Mouse (Mus musculus) liver, embryonic 13.5 days (tissue): ENCODE measurements around the gene Ado. TPM values are rescaled to one million over a fixed set of nuclear protein-coding genes. Genes with fewer than 3 reads are reported as not detected.

ENCODE experiments used
- ATAC-seq: fragments of 200-750 bp; cut with Nextera tagmentation; 2 replicates; pipeline ENCODE4 v1.8.0; 2017; ENCODE audit warnings: low read depth, mild to moderate bottlenecking, moderate number of reproducible peaks, moderate library complexity
- DNase-seq: peaks from one replicate; pipeline ENCODE4 v3.0.0; 2022
- H3K27ac ChIP-seq: fragments of 300-500 bp; sonication (generic); 2 replicates; pipeline ENCODE4 v1.5.1; 2015; ENCODE audit warnings: moderate library complexity, mild to moderate bottlenecking, inconsistent platforms
- H3K27me3 ChIP-seq: fragments of 300-500 bp; sonication (generic); 2 replicates; pipeline ENCODE4 v1.6.1; 2015; ENCODE audit warnings: mild to moderate bottlenecking, inconsistent platforms
- H3K36me3 ChIP-seq: fragments of 300-500 bp; sonication (generic); 2 replicates; pipeline ENCODE4 v1.6.1; 2015; ENCODE audit warnings: mild to moderate bottlenecking, inconsistent platforms
- H3K4me1 ChIP-seq: fragments of 300-500 bp; sonication (generic); replicated peaks from 2 replicates; pipeline ENCODE4 v1.6.1; 2015; ENCODE audit warnings: inconsistent platforms
- H3K4me2 ChIP-seq: fragments of 300-500 bp; sonication (generic); 2 replicates; pipeline ENCODE4 v1.6.1; 2015; ENCODE audit warnings: inconsistent platforms, mild to moderate bottlenecking, moderate library complexity
- H3K4me3 ChIP-seq: fragments of 300-500 bp; sonication (generic); replicated peaks from 2 replicates; pipeline ENCODE4 v1.5.1; 2015; ENCODE audit warnings: mild to moderate bottlenecking, inconsistent platforms
- H3K9ac ChIP-seq: fragments of 300-500 bp; sonication (generic); 2 replicates; pipeline ENCODE4 v1.6.1; 2015; ENCODE audit warnings: mild to moderate bottlenecking, inconsistent platforms
- H3K9me3 ChIP-seq: fragments of 300-500 bp; sonication (generic); replicated peaks from 2 replicates; pipeline ENCODE4 v1.6.1; 2016; ENCODE audit warnings: inconsistent platforms
- WGBS: fragments of 180-500 bp; shearing (Covaris S2); methylation state at CpG from one replicate; pipeline ENCODE4 v1.1.7; 2015; ENCODE audit not compliant: insufficient replicate concordance; 5-methylcytosine and 5-hydroxymethylcytosine counted together
- polyA plus RNA-seq: library from polyadenylated mRNA; unstranded; fragments of >200 nt; fragmentation: Nextera tagmentation; extraction: Ambion mirVana; gene quantifications from 2 replicates; pipeline ENCODE4 v1.2.1, GENCODE M21; 2015

The Ado gene
- polyA plus RNA-seq, 1 experiment from 2014 or later = 15.9 TPM

DNA sequence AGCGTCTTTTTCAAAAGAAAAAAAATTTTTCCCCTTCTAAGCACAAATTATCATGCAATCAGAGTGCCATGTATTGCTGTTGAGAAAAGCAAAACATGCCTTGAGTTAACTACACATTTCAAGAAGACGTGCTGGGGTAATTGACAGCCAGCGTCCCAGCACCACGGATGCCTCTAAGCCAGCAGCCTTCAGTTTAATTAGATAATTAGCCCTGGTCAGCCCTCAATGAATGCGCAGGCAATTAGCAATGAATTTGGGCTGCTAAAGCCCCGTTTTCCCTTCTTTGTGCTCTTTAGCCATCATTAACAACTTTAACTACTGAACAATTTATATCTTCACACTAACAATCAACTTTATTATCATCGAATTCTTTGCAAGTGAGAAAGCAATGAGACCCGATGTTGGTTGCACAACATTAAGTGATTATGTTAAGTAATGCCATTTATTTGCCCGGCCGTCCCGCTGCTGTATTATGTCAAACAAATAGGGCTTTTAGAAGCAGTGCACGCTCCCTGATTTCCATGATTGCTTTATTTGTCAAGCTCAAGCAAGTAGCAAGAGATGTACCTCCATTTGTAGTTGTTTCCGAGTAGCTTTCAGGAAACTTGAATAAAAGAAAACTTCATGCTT lies 11.1 kb upstream of the Ado start:
- H3K9ac ChIP-seq = no peak overlapping the region
- no peak overlapping the region for H3K4me2 ChIP-seq
- H3K27me3 ChIP-seq = no peaks in the 10 kb centered on the region
- DNase-seq (no peak), ATAC-seq (no peak)
- no peak overlapping the region for H3K27ac ChIP-seq
- H3K36me3 ChIP-seq = no peaks in the 10 kb centered on the region
- no peak overlapping the region for H3K4me3 ChIP-seq
- WGBS = 68% methylated on average over 13 of the region's 13 CpGs
- H3K9me3 ChIP-seq = no peaks in the 10 kb centered on the region
- no peaks in the 10 kb centered on the region for H3K4me1 ChIP-seq

DNA sequence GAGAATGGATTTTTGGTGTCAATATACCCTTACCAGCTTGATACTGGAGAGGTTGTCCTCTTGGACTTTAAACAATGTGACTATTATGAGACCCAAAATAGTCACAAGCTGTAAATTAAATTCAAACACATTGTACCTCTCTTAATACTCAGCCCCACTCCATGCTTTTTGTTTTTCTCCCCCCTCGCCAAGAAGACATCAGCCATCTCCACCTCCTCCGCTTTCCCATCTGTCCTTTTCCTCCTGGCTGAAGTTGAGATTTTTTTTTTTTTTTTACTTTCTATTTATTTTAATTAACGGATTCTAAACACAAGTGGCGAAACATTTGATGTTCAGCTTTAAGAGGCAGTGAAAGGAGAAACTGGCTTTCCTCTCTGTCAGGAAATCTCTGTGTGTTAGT lies 9.3 kb upstream of the Ado start:
- no peaks in the 10 kb centered on the region for H3K4me1 ChIP-seq
- 74% methylated on average over 4 of the region's 4 CpGs for WGBS

DNA sequence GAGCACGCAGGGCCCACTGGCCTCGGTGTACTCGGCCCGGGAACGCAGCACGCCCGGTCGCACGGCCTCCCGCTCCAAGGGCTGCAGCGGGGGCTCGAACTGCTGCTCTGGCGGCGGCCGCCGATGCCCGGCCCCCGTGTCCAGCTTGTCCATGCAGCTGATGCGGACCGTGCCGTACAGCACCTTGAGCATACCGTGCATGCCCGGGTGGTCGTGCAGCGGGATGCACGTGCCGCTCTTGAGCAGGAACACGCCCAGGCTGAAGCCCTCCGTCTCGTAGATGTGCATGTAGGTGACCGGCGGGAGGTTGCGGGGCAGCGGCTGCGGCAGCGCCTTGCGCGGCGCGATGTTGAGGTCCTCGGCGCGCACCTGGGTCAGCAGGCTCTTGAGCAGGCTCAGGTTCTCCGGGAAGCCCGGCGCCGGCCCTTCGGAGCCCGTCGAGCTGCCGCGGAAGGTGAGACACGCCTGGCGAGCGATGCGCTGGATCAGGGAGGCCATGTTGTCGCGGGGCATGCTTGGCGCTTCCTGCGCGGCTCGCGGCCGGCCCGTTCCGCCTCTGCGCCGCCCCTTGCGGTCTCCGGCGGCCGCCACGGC lies 397 bp downstream of the Ado start:
- H3K4me3 ChIP-seq = peak overlapping the region; percentile 86
- peaks cover 34% of the 10 kb centered on the region for H3K4me1 ChIP-seq
- H3K27me3 ChIP-seq = no peaks in the 10 kb centered on the region
- ATAC-seq = peak; percentile 59
- H3K4me2 ChIP-seq = peak overlapping the region; percentile 92
- no peaks in the 10 kb centered on the region for H3K9me3 ChIP-seq
- peaks cover 14% of the 10 kb centered on the region for H3K36me3 ChIP-seq
- peak; percentile 52 for DNase-seq
- under 1% methylated on average over 73 of the region's 73 CpGs for WGBS
- peak overlapping the region; percentile 84 for H3K27ac ChIP-seq
- peak overlapping the region; percentile 91 for H3K9ac ChIP-seq

More for the DNA sequence above, 9.3 kb upstream of the Ado start:
- Histone ChIP-seq H3K9me3 (no peaks in the 10 kb centered on the region), H3K4me2 (no peak overlapping the region), H3K36me3 (no peaks in the 10 kb centered on the region), H3K9ac (no peak overlapping the region), H3K27ac (no peak overlapping the region), H3K4me3 (no peak overlapping the region), H3K27me3 (no peaks in the 10 kb centered on the region)
- ATAC-seq (no peak), DNase-seq (no peak)

DNA sequence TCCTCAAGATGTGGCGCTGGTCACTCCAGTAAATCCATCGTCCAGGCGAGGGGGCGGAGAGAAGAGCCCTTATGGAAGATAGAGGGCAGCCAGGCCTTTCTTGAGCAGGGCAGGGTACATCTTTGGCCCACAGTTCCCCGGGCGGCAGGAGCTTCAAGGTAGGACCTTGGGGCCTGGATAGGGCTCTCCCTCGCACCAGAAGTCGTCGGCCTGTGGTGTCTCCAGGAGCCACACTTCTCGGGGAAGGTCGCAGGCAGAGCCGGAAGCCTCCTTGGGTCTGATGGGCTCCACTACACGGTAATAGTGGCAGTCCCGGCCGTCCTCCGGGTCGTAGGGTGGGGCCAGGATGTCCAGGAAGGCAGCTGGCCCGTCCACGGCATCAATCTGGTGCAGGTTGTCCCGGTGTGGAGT lies 900 bp downstream of the Ado start:
- H3K4me2 ChIP-seq = peak overlapping the region; percentile 92
- under 1% methylated on average over 20 of the region's 20 CpGs for WGBS
- no peaks in the 10 kb centered on the region for H3K27me3 ChIP-seq
- ATAC-seq = peak; percentile 25
- H3K27ac ChIP-seq = peak overlapping the region; percentile 84
- H3K4me1 ChIP-seq = peaks cover 34% of the 10 kb centered on the region
- peak overlapping the region; percentile 86 for H3K4me3 ChIP-seq
- no peaks in the 10 kb centered on the region for H3K9me3 ChIP-seq
- DNase-seq = no peak
- H3K36me3 ChIP-seq = peaks cover 14% of the 10 kb centered on the region
- H3K9ac ChIP-seq = peak overlapping the region; percentile 91

DNA sequence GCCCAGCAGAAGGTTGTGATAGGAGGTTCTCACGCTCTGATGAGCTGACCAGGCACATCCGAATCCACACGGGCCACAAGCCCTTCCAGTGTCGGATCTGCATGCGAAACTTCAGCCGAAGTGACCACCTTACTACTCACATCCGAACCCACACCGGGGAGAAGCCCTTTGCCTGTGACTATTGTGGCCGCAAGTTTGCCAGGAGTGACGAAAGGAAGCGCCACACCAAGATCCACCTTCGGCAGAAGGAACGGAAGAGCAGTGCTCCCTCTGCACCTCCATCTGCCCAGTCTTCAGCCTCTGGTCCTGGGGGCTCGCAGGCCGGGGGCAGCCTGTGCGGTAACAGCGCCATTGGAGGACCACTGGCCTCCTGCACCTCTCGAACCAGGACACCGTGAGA lies 8.2 kb downstream of the Ado start:
- ATAC-seq (no peak), DNase-seq (no peak)
- Histone ChIP-seq H3K27me3 (peaks cover 70% of the 10 kb centered on the region), H3K4me2 (no peak overlapping the region), H3K4me1 (peaks cover 29% of the 10 kb centered on the region), H3K9ac (no peak overlapping the region), H3K27ac (no peak overlapping the region), H3K9me3 (no peaks in the 10 kb centered on the region), H3K36me3 (peaks cover 4% of the 10 kb centered on the region), H3K4me3 (no peak overlapping the region)
- WGBS = 20% methylated on average over 19 of the region's 19 CpGs

DNA sequence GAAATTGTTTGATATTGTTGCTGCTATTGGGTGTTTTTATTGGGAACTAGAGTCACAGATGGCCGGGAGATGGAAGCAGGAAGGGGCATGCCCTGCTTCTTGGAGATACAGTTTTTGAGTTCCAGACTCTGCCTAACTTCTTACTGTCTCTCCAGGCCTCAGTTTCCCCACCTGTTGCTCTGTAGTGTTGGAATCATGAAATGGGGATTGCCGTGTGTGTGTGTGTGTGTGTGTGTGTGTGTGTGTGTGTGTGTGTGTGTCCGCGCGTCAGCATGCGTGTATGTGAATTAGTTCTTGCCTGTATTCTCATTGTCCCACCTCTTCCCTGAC lies 9.4 kb downstream of the Ado start:
- H3K4me3 ChIP-seq = no peak overlapping the region
- DNase-seq (no peak), ATAC-seq (no peak)
- WGBS = 24% methylated on average over 6 of the region's 6 CpGs
- H3K4me2 ChIP-seq = no peak overlapping the region
- H3K27me3 ChIP-seq = peaks cover 82% of the 10 kb centered on the region
- no peaks in the 10 kb centered on the region for H3K9me3 ChIP-seq
- peaks cover under 1% of the 10 kb centered on the region for H3K36me3 ChIP-seq
- peaks cover 37% of the 10 kb centered on the region for H3K4me1 ChIP-seq
- no peak overlapping the region for H3K27ac ChIP-seq
- H3K9ac ChIP-seq = no peak overlapping the region

DNA sequence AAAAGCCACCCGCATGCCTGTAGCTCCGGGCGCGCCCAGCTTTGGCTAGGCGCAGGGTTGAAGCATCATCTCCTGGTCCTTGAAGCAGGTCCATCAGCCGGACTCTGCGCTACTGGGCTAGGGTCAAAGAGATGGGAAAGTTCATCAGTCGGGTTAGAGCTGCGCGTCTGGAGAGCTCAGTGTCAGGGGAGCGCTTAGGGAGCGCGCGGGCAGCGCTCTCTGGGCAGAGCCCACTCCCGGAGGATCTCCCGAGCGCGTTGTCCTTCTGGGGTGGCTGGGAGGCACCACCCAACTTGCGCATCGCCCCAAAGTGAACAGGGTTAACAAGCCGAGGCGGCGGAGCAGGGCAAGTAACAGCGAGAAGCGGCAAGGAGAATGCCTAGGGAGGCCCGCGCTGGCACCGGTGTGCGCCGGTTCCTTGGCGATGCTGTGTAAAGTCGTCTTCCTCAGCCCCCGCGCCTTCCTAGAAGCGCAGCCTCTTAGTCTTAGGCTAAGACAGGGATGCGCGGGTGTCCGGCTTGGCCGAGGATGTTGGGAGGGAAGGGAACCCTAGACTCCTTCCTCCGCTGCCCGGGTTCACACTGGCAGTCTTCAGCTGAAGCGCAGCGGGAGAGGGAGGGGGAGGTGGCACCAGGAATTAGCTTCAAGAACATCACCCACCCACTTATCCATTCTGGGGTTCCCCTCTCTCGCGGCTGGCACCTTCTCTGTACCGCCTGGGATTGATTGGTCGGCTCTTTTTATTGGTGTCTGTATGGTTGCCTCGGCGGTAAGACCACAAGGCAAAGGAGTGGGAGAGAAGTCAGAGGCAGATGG lies 10.0 kb downstream of the Ado start:
- Histone ChIP-seq H3K4me1 (peaks cover 37% of the 10 kb centered on the region), H3K27ac (no peak overlapping the region), H3K27me3 (peaks cover 88% of the 10 kb centered on the region), H3K4me3 (peak overlapping the region; percentile 67), H3K4me2 (peak overlapping the region; percentile 89), H3K36me3 (no peaks in the 10 kb centered on the region), H3K9ac (no peak overlapping the region), H3K9me3 (no peaks in the 10 kb centered on the region)
- WGBS = 3% methylated on average over 50 of the region's 50 CpGs
- ATAC-seq (no peak), DNase-seq (no peak)

DNA sequence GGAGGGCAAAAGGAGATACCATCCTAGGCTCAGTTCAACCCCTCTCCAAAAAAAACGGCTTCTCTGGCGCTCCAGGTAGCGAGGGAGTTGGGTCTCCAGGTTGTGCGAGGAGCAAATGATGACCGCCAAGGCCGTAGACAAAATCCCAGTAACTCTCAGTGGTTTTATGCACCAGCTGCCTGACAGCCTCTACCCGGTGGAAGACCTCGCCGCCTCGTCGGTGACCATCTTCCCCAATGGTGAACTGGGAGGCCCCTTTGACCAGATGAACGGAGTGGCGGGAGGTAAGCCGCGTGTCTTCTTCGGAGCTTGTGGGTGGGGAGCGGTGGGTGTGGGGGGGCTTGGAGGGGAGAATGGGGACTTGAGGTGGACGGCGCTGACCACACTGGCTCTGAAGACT lies 10.6 kb downstream of the Ado start:
- peak overlapping the region; percentile 67 for H3K4me3 ChIP-seq
- H3K36me3 ChIP-seq = no peaks in the 10 kb centered on the region
- peak overlapping the region; percentile 89 for H3K4me2 ChIP-seq
- peaks cover 37% of the 10 kb centered on the region for H3K4me1 ChIP-seq
- H3K9me3 ChIP-seq = no peaks in the 10 kb centered on the region
- DNase-seq (no peak), ATAC-seq (no peak)
- WGBS = 1% methylated on average over 19 of the region's 19 CpGs
- H3K27ac ChIP-seq = no peak overlapping the region
- H3K27me3 ChIP-seq = peaks cover 95% of the 10 kb centered on the region
- H3K9ac ChIP-seq = no peak overlapping the region

DNA sequence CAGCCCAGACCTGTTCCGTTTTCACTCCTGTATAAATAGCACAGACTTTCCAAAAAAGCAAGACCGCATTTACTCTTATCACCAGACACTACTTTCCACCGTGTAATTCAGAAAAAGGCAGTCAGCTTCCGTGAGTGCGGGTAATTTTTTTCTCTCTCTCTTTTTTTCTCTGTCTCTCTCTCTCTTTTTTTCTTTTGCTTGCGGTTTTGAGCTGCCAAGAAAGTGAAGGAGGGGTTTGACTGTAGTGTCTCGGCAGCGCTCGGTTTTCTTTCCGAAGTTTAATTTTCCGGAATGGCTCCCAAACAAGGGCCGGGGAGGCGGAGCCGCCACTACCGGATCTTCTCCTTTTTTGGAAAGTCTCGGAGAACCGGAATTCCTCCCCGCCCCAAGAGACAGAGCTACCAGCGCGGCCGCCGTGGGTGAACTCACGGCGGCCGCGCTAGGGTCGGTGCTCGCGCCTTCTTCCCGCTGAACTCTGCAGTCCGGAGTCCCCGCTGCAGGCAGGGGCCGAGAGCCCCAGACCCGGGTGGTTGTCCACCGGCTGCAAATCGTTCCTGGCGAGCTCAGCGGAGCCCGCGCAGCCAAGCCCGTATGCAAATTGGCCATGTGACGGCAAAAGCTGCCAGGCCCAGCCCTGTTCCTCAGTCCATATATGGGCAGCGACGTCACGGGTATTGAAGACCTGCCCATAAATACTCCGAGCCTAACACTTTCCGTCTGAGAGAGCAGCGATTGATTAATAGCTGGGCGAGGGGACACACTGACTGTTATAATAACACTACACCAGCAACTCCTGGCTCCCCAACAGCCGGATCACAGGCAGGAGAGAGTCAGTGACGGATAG lies 11.4 kb downstream of the Ado start:
- H3K9me3 ChIP-seq = no peaks in the 10 kb centered on the region
- WGBS = under 1% methylated on average over 51 of the region's 51 CpGs
- H3K27ac ChIP-seq = no peak overlapping the region
- ATAC-seq (peak; percentile 87), DNase-seq (peak; percentile 71)
- H3K36me3 ChIP-seq = no peaks in the 10 kb centered on the region
- H3K4me2 ChIP-seq = peak overlapping the region; percentile 89
- peaks cover 37% of the 10 kb centered on the region for H3K4me1 ChIP-seq
- peak overlapping the region; percentile 45 for H3K9ac ChIP-seq
- peak overlapping the region; percentile 67 for H3K4me3 ChIP-seq
- peaks cover 100% of the 10 kb centered on the region for H3K27me3 ChIP-seq

DNA sequence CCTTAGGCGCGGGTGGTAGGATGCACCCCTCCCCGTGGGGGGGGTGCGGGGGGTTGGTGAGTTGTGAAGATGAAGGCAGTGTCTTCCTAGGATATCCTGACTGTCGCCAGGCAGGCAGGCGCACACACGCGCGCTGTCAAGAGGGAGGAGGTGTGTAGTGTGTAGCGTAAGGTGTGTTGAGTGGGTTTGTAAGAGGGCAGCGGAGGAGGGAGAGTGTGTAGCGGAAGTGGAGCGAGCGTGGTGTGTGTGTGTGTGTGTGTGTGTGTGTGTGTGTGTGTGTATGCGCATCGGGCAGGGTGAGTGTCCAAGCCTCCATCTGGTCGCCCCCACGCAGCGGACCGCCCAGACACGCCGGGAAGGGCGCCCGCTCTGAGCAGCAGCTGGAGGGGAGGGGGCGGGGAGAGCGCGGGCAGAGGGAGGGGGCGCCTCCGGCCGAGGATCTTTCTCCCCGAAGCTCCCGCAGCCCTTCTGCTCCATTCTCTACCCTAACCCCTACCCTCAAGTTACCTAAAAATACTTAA lies 12.1 kb downstream of the Ado start:
- Histone ChIP-seq H3K36me3 (no peaks in the 10 kb centered on the region), H3K27me3 (peaks cover 100% of the 10 kb centered on the region), H3K27ac (no peak overlapping the region), H3K9ac (peak overlapping the region; percentile 45), H3K4me1 (peaks cover 37% of the 10 kb centered on the region), H3K4me3 (peak overlapping the region; percentile 67), H3K9me3 (no peaks in the 10 kb centered on the region), H3K4me2 (peak overlapping the region; percentile 89)
- 0% methylated on average over 24 of the region's 32 CpGs for WGBS
- DNase-seq = no peak
- ATAC-seq = peak; percentile 11; the same call in 1 of the 2 replicates

DNA sequence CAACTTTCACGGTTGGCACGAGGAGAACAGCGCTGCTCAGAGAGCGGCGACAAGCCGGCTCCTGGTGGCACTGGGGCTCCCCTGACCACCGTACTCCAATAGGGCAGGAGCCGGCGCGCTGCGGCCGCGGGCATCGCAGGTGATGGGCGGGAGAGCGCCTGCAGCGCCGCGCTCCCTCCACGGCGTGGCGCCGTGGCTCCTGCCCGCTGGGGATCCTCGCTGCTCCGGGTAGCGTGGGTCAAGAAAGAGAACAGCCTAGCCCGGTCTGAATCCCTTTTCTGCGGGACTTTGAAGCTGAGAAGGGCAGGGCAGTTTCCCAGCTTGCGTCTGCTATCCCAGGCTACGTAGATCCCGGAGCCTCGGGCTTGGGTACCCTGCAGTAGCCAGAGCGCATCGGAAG lies 12.8 kb downstream of the Ado start:
- under 1% methylated on average over 35 of the region's 35 CpGs for WGBS
- H3K4me3 ChIP-seq = peak overlapping the region; percentile 67
- ATAC-seq (no peak), DNase-seq (peak; percentile 34)
- H3K9me3 ChIP-seq = no peaks in the 10 kb centered on the region
- no peak overlapping the region for H3K27ac ChIP-seq
- H3K27me3 ChIP-seq = peaks cover 99% of the 10 kb centered on the region
- no peaks in the 10 kb centered on the region for H3K36me3 ChIP-seq
- peak overlapping the region; percentile 89 for H3K4me2 ChIP-seq
- peaks cover 37% of the 10 kb centered on the region for H3K4me1 ChIP-seq
- H3K9ac ChIP-seq = no peak overlapping the region
